Mouse (Mus musculus) G1E (cell line): Measurements from ENCODE around the gene Leng1. TPM values are rescaled to one million over a fixed set of nuclear protein-coding genes. Genes with fewer than 3 reads are reported as not detected.

ENCODE experiments used
- ATAC-seq: 2 replicates; pipeline ENCODE4 v1.8.0; 2016; ENCODE audit warnings: mild to moderate bottlenecking; ENCODE audit not compliant: insufficient number of reproducible peaks, poor library complexity, low FRiP score, severe bottlenecking; ENCODE audit errors: extremely low read depth
- DNase-seq: peaks from one replicate; pipeline ENCODE4 v3.0.0; 2012; ENCODE audit warnings: low spot score
- H3K27me3 ChIP-seq: 2 replicates; pipeline ENCODE4 v1.6.1; 2012; ENCODE audit warnings: mild to moderate bottlenecking, low read length, inconsistent platforms; ENCODE audit not compliant: insufficient read depth
- H3K36me3 ChIP-seq: replicated peaks from 2 replicates; pipeline ENCODE3; 2012; ENCODE audit warnings: mild to moderate bottlenecking, inconsistent platforms
- H3K4me1 ChIP-seq: 2 replicates; pipeline ENCODE4 v1.6.1; 2012; ENCODE audit warnings: low read depth, low read length, inconsistent platforms, mixed read lengths; ENCODE audit not compliant: insufficient read depth
- H3K4me3 ChIP-seq: 2 replicates; pipeline ENCODE4 v1.5.1; 2012; ENCODE audit warnings: low read depth, mild to moderate bottlenecking, inconsistent platforms, low read length, moderate library complexity, mixed read lengths
- H3K9me3 ChIP-seq: replicated peaks from 2 replicates; pipeline ENCODE4 v1.6.1; 2012; ENCODE audit warnings: inconsistent platforms
- CTCF ChIP-seq: IDR thresholded peaks from 2 replicates; pipeline ENCODE4 v1.5.1; 2012; ENCODE audit warnings: low read depth, low read length, inconsistent platforms, mixed read lengths
- GATA1 ChIP-seq: IDR thresholded peaks from 2 replicates; pipeline ENCODE4 v1.6.1; 2012; ENCODE audit warnings: borderline replicate concordance, low read length, inconsistent platforms, mixed read lengths
- GATA2 ChIP-seq: IDR thresholded peaks from 2 replicates; pipeline ENCODE4 v1.6.1; 2012; ENCODE audit warnings: low read depth, low read length, inconsistent platforms, borderline replicate concordance
- POLR2AphosphoS5 ChIP-seq: IDR thresholded peaks from 2 replicates; pipeline ENCODE4 v1.6.1; 2012; ENCODE audit warnings: low read depth, low read length, inconsistent platforms; ENCODE audit not compliant: insufficient replicate concordance
- TAL1 ChIP-seq: conservative IDR thresholded peaks from 2 replicates; pipeline ENCODE4 v1.6.1; 2012; ENCODE audit warnings: low read depth, low read length, inconsistent platforms, mixed read lengths
- polyA plus RNA-seq: library from polyadenylated mRNA; stranded (reverse); fragments of >175 nt; gene quantifications from 2 replicates; pipeline ENCODE4 v1.2.3, GENCODE M21; 2012
- total RNA-seq, 2 experiments: library from RNA; stranded (forward) in 1 of 2; stranded (reverse) in 1 of 2; fragments of 200-1000 nt in 1 of 2; fragments of >200 nt in 1 of 2; fragmentation: Nextera tagmentation in 1 of 2; gene quantifications; 2 replicates each; pipeline ENCODE4 v1.2.3; 2014 to 2017

Gene Leng1
- total and polyA plus RNA-seq, 3 experiments, result 7.6 to 10.4 (median 9.0) TPM

DNA sequence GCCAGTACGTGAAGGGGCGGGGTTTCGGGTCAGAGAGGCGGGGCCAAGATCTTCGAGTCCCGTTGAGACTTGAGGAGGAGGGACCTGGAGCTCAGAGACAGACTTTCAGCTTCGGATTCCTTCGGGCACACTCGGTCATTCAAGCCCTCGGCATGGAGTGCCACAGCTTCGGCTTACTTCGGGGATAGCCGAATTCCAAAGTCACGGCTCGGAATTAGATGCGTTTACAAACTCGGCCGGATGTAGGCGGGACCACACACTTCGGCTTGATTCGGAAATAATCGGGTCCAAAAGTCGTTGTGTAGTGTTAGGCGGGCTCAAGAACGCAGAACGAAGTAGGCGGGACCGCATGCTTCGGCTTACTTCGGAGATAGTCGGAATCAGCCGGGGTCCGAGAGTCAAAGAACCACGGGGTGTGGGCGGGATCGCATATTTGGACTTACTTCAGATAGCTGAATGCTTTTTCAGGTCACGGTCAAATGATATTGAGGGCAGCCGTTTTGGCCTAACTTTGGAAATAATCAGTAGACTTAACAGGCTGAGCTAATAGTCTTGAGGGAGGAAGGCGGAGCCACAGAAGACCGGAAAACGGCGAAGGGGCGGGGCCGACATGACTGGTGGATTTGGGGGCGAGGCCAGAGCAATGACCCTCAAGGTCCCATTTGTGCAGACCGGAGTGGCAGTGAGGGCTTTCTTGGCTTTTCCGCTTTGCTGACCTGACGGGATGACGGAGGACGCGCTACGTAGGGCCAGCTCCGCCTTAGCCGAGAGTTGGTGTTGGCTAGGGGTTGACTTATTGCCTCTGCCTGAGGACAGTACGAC, 27.6 kb upstream of the Leng1 start, which contains the start of gene Mboat7:
TSS of gene Mboat7 (minus strand) at position 537 of the 822 bp plus-strand sequence.
- Histone ChIP-seq H3K36me3 (peaks cover 54% of the 10 kb centered on the region), H3K9me3 (no peaks in the 10 kb centered on the region), H3K4me1 (peaks cover 39% of the 10 kb centered on the region), H3K27me3 (no peaks in the 10 kb centered on the region), H3K4me3 (peak within 1 kb of the TSS; percentile 88)
- ATAC-seq, result peak; percentile 82
- DNase-seq, result peak; percentile 93
- no peak for TF ChIP-seq GATA2

DNA sequence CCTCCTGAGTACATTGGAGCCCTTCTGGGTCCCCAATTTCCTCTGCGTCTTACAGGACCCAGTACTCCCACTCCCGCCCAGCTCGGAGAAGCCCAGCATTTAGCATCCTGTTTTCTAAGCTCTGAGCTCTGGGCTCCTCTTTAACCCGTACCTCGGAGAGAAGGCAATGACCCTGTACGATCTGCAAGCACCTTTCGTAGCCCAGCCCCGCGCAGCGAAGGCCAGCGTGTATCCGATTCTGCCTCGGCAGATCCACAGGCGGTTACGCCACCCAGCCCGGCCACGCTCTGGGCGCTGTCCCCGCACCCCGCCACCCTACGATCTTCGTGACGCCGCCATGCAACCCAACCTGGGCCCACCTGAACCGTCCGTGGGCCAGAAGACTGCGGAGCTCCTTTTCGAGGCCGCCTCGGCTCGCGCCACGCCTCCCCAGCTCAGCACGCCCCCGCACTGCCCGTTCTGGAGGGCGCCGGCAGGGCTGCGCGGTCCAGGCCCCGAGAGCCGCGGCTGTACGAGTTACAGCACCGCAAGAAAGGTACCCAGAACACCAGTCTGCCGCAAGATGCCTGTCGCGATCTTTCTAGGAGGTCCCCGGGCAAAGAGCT, 26.8 kb upstream of the Leng1 start, which contains the start of gene Tsen34:
TSS of gene Tsen34 (plus strand) at position 482 of the 605 bp plus-strand sequence.
- Histone ChIP-seq H3K27me3 (no peaks in the 10 kb centered on the region), H3K36me3 (peaks cover 53% of the 10 kb centered on the region), H3K4me3 (peak within 1 kb of the TSS; percentile 88), H3K4me1 (peaks cover 39% of the 10 kb centered on the region), H3K9me3 (no peaks in the 10 kb centered on the region)
- no peak for TF ChIP-seq GATA1
- no peak for TF ChIP-seq TAL1
- no peak for TF ChIP-seq GATA2
- no peak for TF ChIP-seq CTCF
- no peak for TF ChIP-seq POLR2AphosphoS5
- ATAC-seq (no peak), DNase-seq (peak; percentile 78)

DNA sequence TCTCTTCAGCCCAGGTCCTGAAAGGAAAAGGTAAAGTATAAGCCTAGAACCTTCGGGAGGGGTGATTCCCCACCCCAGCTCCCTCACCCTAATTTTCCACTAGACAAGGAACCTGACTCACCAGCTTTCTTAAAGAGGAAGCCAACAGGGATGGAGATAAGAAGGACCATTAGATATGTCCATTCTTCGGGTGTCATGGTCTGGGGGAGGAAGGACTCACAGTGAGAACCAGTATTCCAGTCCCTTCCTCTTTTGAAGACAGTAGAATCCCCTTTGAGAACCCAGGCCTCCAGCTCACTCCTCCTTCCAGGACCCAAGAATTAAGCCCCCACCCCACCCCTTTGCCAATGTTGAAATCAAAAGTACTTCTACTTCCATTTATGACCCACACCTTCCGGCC, 26.3 kb upstream of the Leng1 start:
- Histone ChIP-seq H3K4me1 (peaks cover 39% of the 10 kb centered on the region), H3K36me3 (peaks cover 54% of the 10 kb centered on the region), H3K9me3 (no peaks in the 10 kb centered on the region), H3K4me3 (peak overlapping the region; percentile 88), H3K27me3 (no peaks in the 10 kb centered on the region)
- DNase-seq (no peak), ATAC-seq (no peak)
- TF ChIP-seq TAL1 (no peak), POLR2AphosphoS5 (no peak), GATA1 (no peak), GATA2 (no peak), CTCF (no peak)

DNA sequence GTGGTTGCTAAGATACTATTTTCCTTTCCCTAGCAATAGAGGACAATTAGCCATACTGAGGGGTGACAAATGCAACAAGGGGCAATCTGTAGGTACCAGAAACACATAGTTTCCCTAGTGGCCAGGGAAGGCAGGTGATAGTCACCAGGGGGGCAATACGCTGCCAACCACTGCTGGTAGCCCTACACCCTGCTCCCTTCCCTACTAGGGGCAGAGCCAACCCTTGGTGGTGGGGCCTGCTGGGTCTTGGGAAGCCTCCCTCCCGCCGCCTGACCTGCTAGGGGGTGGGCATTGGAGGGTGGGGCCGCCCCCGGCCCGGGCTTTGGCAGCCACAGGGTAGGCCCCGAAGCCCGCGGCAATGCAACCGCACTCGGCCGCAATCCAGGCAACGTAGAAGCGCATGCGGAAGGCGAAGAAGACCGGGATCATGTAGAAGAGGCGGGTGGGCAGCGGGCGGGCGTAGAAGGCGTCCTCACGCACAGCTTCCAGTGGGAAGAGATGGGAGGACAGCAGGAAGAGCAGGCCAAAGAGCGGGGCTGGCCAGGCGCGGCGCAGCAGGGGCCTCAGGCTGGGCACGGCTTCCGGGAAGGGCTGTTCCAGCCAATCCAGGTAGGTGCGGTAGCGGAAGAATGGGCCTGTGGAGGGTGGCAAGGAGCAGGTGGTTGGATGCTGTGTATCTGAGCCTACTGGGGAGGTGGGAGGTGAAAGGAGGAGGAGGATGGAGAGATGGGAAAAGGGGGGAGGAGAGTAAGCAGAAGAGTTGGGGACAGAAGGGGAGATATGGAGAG, 20.0 kb upstream of the Leng1 start:
- ATAC-seq (no peak), DNase-seq (no peak)
- TF ChIP-seq GATA1 (no peak), POLR2AphosphoS5 (no peak), TAL1 (no peak), CTCF (no peak), GATA2 (no peak)
- Histone ChIP-seq H3K4me3 (no peak overlapping the region), H3K9me3 (no peaks in the 10 kb centered on the region), H3K27me3 (no peaks in the 10 kb centered on the region), H3K4me1 (no peaks in the 10 kb centered on the region), H3K36me3 (peaks cover 83% of the 10 kb centered on the region)

DNA sequence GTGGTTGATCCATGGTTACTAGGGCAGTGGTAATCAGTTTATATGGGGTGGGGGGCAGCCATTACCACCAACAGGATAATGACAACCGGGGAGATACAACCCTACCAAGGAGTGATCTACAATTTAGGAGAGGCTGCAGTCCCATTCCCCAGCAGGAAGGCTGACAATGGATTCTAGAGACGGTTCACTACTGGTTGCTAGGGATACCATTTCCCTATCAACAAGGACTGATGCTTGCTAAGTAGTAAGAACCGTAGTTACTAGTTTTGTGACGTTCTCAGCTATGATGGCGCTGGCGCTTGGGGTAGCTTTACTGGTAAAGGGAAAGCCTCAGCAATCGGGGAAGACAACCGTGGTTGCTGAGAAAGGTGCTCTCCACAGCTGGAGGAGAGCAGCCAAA, 19.1 kb upstream of the Leng1 start:
- ATAC-seq, result no peak

DNA sequence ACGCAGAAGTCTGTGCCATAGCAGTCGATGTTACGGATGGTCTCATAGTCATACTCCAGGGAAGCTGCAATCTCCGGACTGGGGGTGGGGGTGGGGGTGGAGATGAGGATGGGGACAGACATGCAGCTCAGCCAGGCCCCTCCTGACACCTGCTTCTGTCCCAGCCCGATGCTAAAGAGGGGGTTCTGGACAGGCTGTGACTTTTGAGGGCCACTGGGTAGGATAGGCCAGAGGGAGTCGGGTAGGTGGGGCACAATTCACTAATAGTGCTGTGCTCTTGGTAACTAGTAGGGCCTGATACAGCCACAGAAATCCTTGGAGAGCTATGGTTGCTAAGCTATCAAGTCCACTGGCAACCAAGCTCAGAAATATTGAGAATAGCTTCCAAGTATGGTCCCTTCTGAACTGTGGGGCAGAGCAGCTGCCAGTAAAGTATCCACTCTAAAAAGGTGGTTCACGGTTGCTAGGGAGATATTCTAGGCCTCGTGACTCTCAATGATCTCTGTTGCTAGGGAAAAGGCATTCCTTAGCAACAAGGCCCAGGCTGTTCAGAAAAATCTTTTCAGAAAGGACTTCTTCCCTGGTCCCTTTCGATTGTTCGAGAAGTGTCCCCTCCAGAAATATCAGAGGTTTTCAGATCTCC, 18.4 kb upstream of the Leng1 start:
- no peaks in the 10 kb centered on the region for H3K27me3 ChIP-seq
- DNase-seq (no peak), ATAC-seq (no peak)
- no peaks in the 10 kb centered on the region for H3K9me3 ChIP-seq
- TF ChIP-seq GATA1 (no peak), POLR2AphosphoS5 (no peak), GATA2 (no peak), TAL1 (no peak), CTCF (no peak)
- H3K36me3 ChIP-seq, result peaks cover 78% of the 10 kb centered on the region
- no peak overlapping the region for H3K4me3 ChIP-seq
- no peaks in the 10 kb centered on the region for H3K4me1 ChIP-seq

More for the DNA sequence above, 19.1 kb upstream of the Leng1 start:
- DNase-seq, result no peak
- no peaks in the 10 kb centered on the region for H3K9me3 ChIP-seq
- no peaks in the 10 kb centered on the region for H3K4me1 ChIP-seq
- H3K36me3 ChIP-seq, result peaks cover 78% of the 10 kb centered on the region
- no peak for TF ChIP-seq GATA2
- no peak for TF ChIP-seq GATA1
- no peak for TF ChIP-seq POLR2AphosphoS5
- no peak for TF ChIP-seq CTCF
- no peak for TF ChIP-seq TAL1
- H3K4me3 ChIP-seq, result no peak overlapping the region
- no peaks in the 10 kb centered on the region for H3K27me3 ChIP-seq
